Mouse (Mus musculus) gastrocnemius, postnatal 25 days (tissue): ENCODE measurements around the gene Oas1c. TPM values are rescaled to one million over a fixed set of nuclear protein-coding genes. Genes with fewer than 3 reads are reported as not detected.

Experiments used
- DNase-seq: peaks from one replicate; pipeline ENCODE4 v3.0.0; 2022
- microRNA-seq, 2 experiments: library from miRNA; unstranded; fragments of <30 nt; microRNA quantifications; one replicate each; pipeline ENCODE4 v1.2.0; 2021; ENCODE audit warnings: borderline replicate concordance in 2 of 2
- total RNA-seq, 2 experiments: library from RNA; stranded (reverse); gene quantifications; 1 replicate in 1 of 2; 2 replicates in 1 of 2; pipeline ENCODE4 v1.2.3; 2021

Oas1c gene
- total RNA-seq, 2 experiments from 2014 or later = not detected

- DNase-seq = no peak
These were observed 30.7 kb downstream of the Oas1c start for GRCm38 (mm10) chr5:120781646-120782045.

- no peak for DNase-seq
These were observed 32.4 kb downstream of the Oas1c start for GRCm38 (mm10) chr5:120779922-120780321.

DNA sequence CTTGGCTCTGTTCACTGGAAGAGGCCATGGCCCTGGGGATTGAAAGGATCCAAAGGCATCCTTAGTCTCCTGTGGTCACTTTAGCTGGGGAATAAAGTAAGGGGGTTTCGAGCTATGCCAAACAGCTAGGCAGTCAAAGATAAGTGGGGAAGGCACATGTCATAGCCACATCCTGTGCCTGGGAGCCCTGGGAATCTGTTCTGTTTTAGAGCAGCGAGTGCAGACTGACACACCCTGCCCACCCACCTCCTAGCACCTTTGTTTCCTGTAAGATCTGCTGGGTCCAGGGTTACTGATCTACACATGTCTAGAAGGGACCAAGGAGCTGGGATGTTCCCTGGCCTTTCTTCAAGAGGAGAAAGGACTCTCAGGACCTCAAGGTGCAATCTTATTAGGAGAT lies 33.4 kb downstream of the Oas1c start:
- no peak for DNase-seq

GRCm38 (mm10) chr5:120777478-120777877 lies 34.8 kb downstream of the Oas1c start, which contains the start of gene Oas3:
Gene Oas3 (minus strand): TSS chr5:120777661.
- DNase-seq = no peak

GRCm38 (mm10) chr5:120776801-120777200 lies 35.5 kb downstream of the Oas1c start:
- no peak for DNase-seq

DNA sequence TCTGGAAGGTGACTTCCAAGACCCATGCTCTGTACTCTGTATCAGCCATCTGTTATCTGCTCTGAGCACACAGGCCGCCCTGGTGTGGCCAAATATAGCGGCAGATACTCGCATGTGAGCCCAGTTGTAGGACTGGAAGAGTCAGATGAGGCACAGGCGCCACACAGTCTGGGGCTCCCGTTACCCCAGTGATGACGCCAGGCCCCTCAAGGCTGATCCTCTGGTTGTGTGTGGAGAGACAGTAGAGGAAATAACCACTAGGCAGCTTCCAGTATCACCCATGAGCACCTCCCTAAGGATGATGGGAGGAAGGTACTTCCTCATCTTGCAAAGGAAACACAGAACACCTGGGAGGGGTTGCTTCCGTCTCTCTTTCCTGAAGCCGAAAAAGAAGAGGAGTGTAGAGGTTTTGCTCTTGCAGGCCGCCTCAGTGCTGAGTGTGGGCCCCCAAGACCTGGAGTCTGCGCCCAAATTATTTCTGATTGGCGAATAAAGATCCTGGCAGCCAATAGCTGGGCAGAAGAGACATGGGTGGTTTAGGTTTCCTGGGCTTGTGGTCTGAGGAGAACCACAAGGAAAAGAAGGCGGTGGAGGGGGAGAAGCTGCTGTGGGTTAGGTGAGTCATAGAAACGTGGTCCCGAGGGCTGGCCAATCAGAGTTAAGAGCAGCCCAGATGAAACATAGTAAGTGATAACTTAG lies 36.9 kb downstream of the Oas1c start:
- peak; percentile 19 for DNase-seq

- no peak for DNase-seq
These were observed 42.9 kb downstream of the Oas1c start for GRCm38 (mm10) chr5:120769396-120769795.

DNA sequence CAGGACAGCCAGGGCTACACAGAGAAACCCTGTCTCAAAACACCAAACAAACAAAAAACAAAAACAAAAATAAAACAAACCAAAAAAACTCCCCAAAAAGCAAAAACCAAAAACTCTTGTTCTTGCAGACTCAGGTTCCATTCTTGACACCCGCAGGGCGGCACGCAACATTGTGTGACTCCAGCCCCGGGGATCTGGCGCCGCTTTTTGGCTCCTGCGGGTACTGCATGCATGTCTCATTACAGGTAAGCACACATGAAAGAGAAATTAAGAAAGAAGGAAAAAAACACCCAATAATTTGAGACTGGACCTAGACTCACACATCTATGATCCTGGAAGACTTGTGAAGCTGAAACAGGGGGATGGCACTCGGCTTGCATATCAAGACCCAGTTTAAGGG lies 47.3 kb downstream of the Oas1c start:
- no peak for DNase-seq

DNA sequence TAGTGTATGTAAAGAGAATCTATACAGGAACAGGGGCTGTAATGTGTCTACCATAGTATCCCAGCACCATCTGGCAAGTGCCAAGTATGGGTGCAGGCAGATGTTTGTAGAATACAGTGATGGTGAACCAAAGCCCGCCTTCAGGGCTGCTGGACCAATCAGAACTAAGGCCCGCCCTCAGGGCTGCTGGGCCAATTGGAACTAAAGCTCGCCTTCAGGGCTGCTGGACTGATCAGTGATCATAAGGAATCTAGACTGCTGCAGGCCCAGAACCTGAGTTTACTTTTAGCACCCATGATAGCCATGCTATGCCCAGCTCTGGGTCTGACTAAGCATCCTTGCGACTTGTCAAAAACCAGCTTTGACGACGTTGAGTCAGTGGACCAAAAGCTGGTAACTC lies 50.4 kb downstream of the Oas1c start:
- DNase-seq = peak; percentile 24

DNA sequence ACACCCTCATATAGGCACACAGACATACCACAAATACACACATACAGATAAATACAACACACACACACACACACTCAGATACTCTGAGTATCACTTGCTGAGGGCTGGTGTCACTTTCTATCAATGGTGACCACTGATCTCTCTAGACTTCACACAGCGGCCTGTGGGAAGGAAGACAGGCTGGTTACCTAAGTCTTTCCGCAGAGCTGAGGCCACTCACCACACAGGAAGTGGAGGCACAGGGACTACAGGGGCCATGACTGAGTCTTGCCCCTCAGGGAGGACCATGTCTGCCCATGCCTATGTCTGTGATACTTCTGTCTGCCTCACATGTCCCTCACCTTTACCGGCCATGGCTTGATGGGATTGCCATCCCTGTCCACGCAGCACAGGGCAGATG lies 58.1 kb downstream of the Oas1c start:
- DNase-seq = no peak

- DNase-seq = no peak
These were observed 59.5 kb downstream of the Oas1c start for GRCm38 (mm10) chr5:120752786-120753185.

GRCm38 (mm10) chr5:120751206-120751605 lies 61.1 kb downstream of the Oas1c start:
- no peak for DNase-seq

Small RNA genes within 50 kb of the gene (microRNA-seq; reads per million reads assigned to microRNA genes)
- 0 reads per million in 2 experiments for gene Gm22907

Other genes with a start within 250 kb of the Oas1c start
- 10 to 100 TPM; 44.3 to 48.3 TPM for gene Tpcn1, start 223.8 kb downstream of the Oas1c start, total RNA-seq
- under 1 TPM in 1 of 2 experiments, not detected in 1; 0.18 TPM for gene Iqcd, start 223.5 kb downstream of the Oas1c start, total RNA-seq
- 1 to 10 TPM; 4.8 to 6.3 TPM for gene Rita1, start 199.9 kb downstream of the Oas1c start, total RNA-seq
- 10 to 100 TPM; 15.7 to 17.1 TPM for gene Ddx54, start 199.8 kb downstream of the Oas1c start, total RNA-seq
- gene Cfap73, start 178.3 kb downstream of the Oas1c start, total RNA-seq = not detected
- gene Rasal1, start 163.7 kb downstream of the Oas1c start, total RNA-seq = not detected
- gene Dtx1, start 100.6 kb downstream of the Oas1c start, total RNA-seq = under 1 TPM; 0.61 to 0.91 TPM
- gene Oas2, start 62.7 kb downstream of the Oas1c start, total RNA-seq = under 1 TPM; 0.21 to 0.28 TPM
- gene Oas3, start 34.9 kb downstream of the Oas1c start, total RNA-seq = not detected
- not detected for gene Oas1e, start 17.0 kb downstream of the Oas1c start, total RNA-seq
- gene Oas1f, start 34.9 kb upstream of the Oas1c start, total RNA-seq = not detected
- gene Oas1h, start 48.9 kb upstream of the Oas1c start, total RNA-seq = not detected
- gene Oas1g, start 75.1 kb upstream of the Oas1c start, total RNA-seq = not detected
- gene Oas1a, start 95.0 kb upstream of the Oas1c start, total RNA-seq = under 1 TPM in 1 of 2 experiments, not detected in 1; 0.24 TPM
- not detected for gene Oas1d, start 102.0 kb upstream of the Oas1c start, total RNA-seq
- gene Rph3a, start 197.6 kb upstream of the Oas1c start, total RNA-seq = under 1 TPM in 1 of 2 experiments, not detected in 1; 0.11 TPM